Mouse (Mus musculus) heart, postnatal 10 days (tissue): ENCODE measurements around the gene Slc5a11. TPM values are rescaled to one million over a fixed set of nuclear protein-coding genes. Genes with fewer than 3 reads are reported as not detected.
A peak's percentile ranks its signal among the peaks of the same experiment; 100 is the strongest.

Experiments
- DNase-seq, 2 experiments: peaks; one replicate each; pipeline ENCODE4 v3.0.0; 2021
- intact Hi-C: fragments of 180-260 bp; cut with DNase I; formaldehyde crosslinking; loops from one replicate; pipeline ENCODE4 v1.15.1; 2025
- total RNA-seq, 2 experiments: library from RNA; stranded (reverse); gene quantifications; 2 replicates each; pipeline ENCODE4 v1.2.3; 2021

Gene Slc5a11
- total RNA-seq, 2 experiments from 2014 or later: not detected

- DNase-seq: no peak
- intact Hi-C loops: loop anchor here (5.0 kb wide), 1 partner anchor 72 kb away; no protein-coding TSS in a partner anchor
Observed at GRCm38 (mm10) chr7:123209864-123210263, 4.7 kb upstream of the Slc5a11 start.

DNA sequence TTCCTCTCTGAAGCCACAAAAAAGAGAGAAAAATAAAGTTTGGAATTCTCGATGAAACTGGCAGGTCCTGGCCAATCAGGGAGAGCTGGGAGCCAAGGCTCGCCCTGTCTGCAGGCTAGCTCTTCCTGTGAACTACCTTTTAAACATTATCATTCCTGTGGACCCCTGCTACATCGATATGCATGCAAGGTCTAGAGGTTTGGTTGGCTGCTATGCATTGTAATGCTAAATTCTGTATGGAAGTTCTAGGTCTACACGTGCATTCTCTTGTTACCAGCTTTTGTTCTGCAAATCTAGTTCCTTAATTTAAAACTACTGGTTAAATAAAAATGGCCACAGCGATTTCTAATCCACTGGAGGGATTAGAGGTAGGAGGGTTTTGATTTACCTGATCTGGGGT is 3.1 kb upstream of the Slc5a11 start:
- intact Hi-C loops: no loop called here
- no peak for DNase-seq

GRCm38 (mm10) chr7:123212316-123212715 is 2.3 kb upstream of the Slc5a11 start:
- intact Hi-C loops: no loop called here
- no peak for DNase-seq

DNA sequence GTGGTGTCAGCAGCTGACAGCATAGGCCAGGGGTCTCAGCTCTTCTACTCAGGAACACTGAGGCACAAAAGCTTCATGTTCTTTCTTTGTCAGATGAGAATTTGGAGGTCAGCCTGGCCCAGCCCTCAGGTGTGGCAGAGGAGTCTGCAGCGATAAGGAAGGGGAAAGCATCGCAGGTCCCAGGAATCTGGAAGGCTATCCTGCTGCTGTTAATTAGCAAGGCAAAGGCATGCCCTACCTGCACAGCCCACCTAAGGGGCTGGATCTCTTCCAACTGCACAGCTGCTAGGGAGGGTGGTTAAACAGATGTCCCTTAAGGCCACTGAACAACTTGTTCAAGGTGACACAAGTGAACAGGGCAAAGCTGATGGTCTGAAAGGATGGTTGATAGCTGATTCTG is 558 bp downstream of the Slc5a11 start:
- intact Hi-C loops: no loop called here
- DNase-seq: no peak

- intact Hi-C loops: no loop called here
- no peak for DNase-seq
Observed at GRCm38 (mm10) chr7:123217448-123218354, 3.1 kb downstream of the Slc5a11 start.

DNA sequence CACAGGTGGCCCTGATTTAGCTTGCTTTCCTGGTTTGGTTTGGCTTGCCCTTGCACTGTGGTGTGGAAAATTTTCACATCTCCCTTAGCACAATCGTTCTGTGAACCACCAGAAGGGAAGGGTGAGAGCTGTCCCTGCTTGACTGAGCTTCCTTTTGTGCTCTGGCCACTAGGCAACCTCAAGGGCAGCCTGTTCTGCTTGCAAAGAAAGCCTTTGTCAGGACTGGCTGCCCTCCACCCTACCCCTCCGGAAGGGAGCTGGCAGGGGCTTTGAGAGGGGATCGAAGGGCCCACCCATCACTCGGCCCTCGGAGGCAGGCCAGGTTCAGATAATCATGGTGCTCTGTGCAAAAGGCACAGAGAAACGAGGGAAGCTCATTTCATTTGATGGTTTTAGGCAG is 4.0 kb downstream of the Slc5a11 start:
- intact Hi-C loops: no loop called here
- no peak for DNase-seq

DNA sequence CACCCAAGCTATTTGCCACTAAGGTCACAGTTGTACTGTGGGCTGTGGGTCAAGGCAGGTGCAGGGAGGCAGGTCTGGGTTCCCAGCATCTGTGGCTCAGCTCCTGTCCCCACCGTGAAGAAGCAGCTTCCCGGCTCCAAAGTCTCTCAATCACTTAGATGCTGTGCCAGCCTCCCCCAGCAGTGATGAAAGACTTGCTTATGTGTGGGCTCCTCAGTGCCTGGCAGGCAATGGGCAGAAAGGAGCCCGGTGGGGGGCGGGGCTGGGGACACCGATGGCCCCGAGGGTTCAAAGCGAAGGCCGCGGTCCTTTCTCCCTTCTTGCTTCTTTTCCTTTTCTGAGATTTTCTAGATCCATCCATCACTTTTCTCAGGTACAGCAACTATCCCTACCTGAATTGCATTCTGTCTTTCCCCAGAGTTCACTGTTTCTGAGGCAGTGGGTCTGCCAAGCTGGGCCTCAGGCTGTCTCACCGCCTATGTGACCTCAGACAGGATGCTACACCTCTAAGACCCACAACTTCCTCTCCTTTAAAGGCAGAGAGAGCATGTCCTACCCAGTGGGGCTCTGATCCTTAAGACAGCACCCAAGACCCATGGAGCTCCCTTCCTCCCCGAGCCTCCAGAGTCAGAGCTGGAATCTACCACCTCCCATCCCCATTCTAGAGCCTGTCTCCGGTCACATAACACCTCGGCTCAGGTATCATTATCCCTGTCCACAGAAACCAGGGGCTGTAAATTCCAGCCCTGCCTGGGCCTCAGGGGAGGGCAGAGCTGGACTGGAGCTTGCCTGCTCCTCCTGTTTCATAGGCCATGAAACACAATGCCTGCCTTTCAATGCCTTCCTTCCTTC is 5.4 kb downstream of the Slc5a11 start:
- intact Hi-C loops: no loop called here

GRCm38 (mm10) chr7:123220633-123220942 is 6.0 kb downstream of the Slc5a11 start:
- intact Hi-C loops: no loop called here
- DNase-seq: no peak

More for the DNA sequence above, 5.4 kb downstream of the Slc5a11 start:
- DNase-seq: no peak

DNA sequence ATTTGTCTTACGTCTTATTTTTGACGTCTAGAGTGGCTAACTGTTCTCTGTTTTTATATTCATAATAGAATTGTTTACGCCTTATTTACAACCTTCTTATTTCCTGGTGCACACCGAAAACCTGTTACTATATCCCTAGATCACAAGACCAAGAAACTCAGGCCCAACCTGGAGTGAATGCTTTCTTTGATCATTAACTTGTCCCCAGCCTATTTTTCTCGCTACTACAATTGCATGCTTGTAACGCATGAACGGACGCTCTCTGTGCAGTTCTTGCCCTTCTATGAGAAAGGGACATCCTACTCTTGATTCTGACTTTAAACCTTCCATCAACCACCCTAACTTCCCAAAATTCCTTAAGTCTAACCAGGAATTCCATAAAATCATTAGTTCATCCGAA is 9.5 kb downstream of the Slc5a11 start:
- intact Hi-C loops: no loop called here
- DNase-seq: no peak

DNA sequence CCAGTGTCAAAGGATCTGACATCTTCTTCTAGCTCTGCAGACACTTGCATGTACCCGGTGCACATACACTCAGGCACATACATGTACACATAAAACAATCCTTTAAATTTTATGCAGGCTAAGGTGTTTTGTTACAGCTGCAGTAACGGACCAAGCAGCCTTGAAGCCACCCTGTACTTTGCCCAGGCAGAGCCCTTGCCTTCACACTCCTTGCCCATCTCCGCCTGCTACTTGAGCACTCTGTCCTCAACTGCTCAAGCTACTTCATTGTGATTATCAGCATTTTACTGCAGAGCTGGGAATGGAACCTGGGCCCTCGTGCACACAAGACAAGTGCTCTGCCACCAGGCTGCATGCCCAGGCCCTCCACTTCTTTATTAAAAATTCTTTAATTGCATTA is 10.6 kb downstream of the Slc5a11 start:
- no peak for DNase-seq
- intact Hi-C loops: no loop called here

DNA sequence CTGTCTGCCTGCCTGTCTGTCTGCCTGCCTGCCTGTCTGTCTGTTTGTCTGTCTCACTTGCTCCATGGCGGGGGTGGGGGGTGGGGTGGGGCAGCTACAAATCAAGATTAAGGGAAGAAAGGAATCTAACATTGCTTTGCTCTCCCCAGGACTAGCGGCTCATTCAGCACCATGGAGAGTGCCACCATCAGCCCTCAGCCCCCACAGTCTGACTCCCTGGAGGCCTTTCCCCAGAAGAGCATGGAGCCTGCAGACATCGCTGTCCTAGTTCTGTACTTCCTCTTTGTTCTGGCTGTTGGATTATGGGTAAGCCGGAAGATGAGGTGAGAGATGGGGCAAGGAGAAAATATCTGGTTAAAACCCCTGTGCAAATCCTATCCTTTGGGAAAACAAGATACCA is 20.9 kb downstream of the Slc5a11 start:
- peak; percentile 38 to 55 for DNase-seq
- intact Hi-C loops: no loop called here

- DNase-seq: no peak
- intact Hi-C loops: no loop called here
Observed at GRCm38 (mm10) chr7:123238621-123239020, 24.0 kb downstream of the Slc5a11 start.

GRCm38 (mm10) chr7:123240064-123240463 is 25.5 kb downstream of the Slc5a11 start:
- intact Hi-C loops: no loop called here
- DNase-seq: no peak

GRCm38 (mm10) chr7:123242241-123242640 is 27.7 kb downstream of the Slc5a11 start:
- intact Hi-C loops: no loop called here
- DNase-seq: no peak

GRCm38 (mm10) chr7:123244833-123245232 is 30.3 kb downstream of the Slc5a11 start:
- intact Hi-C loops: no loop called here
- DNase-seq: no peak

GRCm38 (mm10) chr7:123246504-123247084 is 32.0 kb downstream of the Slc5a11 start:
- no peak for DNase-seq
- intact Hi-C loops: no loop called here

DNA sequence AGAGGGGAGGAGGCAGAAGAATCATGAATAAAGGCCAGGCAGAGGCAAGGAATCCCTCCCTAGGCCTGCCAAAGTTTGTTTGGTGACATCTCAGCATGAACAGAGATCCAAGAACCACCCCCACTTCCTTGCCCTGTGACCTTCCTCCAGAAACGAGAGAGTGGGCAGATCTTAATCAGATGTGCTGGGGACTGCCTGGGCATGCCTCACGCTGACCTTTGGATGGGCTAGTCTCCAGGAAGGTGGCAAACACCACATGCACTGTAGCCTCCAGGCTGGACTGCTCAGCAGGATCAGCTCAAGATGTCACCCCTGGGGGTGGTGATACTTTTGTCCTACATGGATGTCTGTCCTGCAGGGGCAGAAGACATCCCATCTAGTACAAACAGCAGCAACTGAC is 33.6 kb downstream of the Slc5a11 start:
- intact Hi-C loops: no loop called here
- DNase-seq: no peak

DNA sequence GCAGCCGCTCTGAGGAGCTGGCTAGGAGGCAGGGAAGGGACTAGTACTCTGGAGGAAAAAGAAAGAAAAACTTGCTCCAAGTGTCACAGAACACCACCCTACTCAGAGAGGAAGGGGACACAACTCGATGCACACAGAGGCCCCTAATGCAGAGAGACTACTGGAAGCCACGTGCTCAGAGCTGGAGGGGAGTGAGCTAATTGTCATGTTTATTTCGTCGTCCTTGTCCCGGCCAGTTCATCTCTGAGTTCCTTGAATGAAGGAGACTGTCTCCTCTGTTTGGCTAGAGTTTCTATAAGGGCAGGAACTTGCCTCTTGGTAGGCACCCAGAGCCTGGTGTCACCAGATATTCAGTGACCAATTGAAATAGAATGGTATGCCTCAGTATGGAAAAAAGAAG is 36.8 kb downstream of the Slc5a11 start:
- no peak for DNase-seq
- intact Hi-C loops: no loop called here

GRCm38 (mm10) chr7:123253396-123253795 is 38.8 kb downstream of the Slc5a11 start:
- intact Hi-C loops: no loop called here

DNA sequence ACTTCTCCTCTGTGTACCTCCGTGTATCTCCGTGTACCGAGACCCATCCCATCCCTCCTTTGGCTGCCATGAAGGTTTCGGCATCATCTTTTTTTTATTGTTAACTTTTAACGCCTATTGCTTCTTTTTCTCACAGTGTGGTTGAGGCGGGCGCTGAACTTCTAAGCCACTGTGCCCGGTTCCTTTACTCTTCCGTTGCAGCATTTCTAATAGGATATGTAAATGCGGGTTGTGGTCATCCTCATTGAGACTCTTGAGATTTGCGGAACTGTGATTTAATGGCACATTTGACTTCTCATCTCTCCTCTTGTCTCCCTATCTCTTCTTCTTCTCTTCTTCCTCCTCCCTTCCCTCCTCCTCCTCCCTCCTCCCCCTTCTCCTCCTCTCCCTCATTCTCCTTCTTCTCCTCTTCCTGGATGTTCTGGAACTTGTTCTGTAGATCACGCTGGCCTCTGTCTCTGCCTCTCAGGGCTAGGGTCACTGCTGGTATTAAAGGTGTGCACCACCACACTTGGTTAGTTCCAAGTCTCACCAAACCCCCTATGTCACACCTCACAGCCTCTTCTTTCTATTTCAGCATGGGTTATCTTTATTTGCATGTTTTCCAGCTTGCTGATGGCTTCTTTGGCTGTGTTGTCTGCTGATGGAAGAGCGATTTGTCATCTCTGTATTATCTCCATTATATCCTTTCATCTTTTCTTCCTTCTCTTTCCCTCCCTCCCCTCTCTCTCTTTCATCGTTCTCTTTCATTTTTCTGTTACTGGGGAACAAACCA is 39.8 kb downstream of the Slc5a11 start:
- intact Hi-C loops: no loop called here
- DNase-seq: no peak

More at GRCm38 (mm10) chr7:123253396-123253795, 38.8 kb downstream of the Slc5a11 start:
- no peak for DNase-seq

DNA sequence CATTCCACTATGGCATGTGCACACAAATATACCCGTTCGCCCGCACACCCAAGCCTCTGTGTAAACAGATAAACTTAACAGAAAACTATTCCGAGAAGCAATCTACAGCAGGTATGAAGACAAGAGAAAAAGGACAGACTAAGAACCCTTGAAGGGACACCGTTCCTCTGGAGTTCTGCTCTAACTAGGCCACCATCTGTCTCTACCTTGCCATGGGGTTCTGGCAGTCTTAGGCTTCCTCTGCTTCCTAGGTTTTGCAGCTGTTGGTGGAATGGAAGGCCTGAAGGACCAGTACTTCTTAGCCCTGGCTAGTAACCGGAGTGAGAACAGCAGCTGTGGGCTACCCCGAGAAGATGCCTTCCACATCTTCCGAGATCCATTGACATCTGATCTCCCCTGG is 43.5 kb downstream of the Slc5a11 start:
- DNase-seq: no peak
- intact Hi-C loops: no loop called here
